Mouse (Mus musculus): ENCODE results near the gene Ephb1. TPM values are rescaled to one million over a fixed set of nuclear protein-coding genes. Genes with fewer than 3 reads are reported as not detected.

Gene Ephb1
- polyA plus RNA-seq, 1 experiment from 2014 or later, result 1.0 TPM

GRCm38 (mm10) chr9:102307656-102308055 is 46.8 kb downstream of the Ephb1 start:
- Histone ChIP-seq H3K4me3 (ENCODE audit: low read depth, low read length) (no peak overlapping the region), H3K9ac (ENCODE audit: low read length) (no peak overlapping the region), H3K27ac (replicated peaks) (no peak overlapping the region), H3K36me3 (ENCODE audit: control insufficient read depth, insufficient read depth, low read length) (no peaks in the 10 kb centered on the region), H3K27me3 (ENCODE audit: control insufficient read depth, insufficient read depth, low read length) (no peaks in the 10 kb centered on the region), H3K4me1 (replicated peaks; ENCODE audit: control insufficient read depth, insufficient read depth) (no peaks in the 10 kb centered on the region), H3K4me2 (replicated peaks; ENCODE audit: low read depth) (no peak overlapping the region), H3K9me3 (ENCODE audit: control insufficient read depth, low read length) (no peaks in the 10 kb centered on the region)
- ATAC-seq (ENCODE audit: low FRiP score, low TSS enrichment), result no peak
- no peak for TF ChIP-seq CTCF (IDR thresholded peaks at IDR 0.05; ENCODE audit: low read depth)
- no peak for TF ChIP-seq EP300 (optimal IDR thresholded peaks at IDR 0.05)
- no peak for DNase-seq (ENCODE audit: low spot score)
- WGBS, result 61% methylated on average over 4 of the region's 4 CpGs

- TF ChIP-seq EP300 (optimal IDR thresholded peaks at IDR 0.05), result no peak
- TF ChIP-seq CTCF (IDR thresholded peaks at IDR 0.05; ENCODE audit: low read depth), result no peak
- no peaks in the 10 kb centered on the region for H3K4me1 ChIP-seq (replicated peaks; ENCODE audit: control insufficient read depth, insufficient read depth)
- H3K27me3 ChIP-seq (ENCODE audit: control insufficient read depth, insufficient read depth, low read length), result no peaks in the 10 kb centered on the region
- no peaks in the 10 kb centered on the region for H3K36me3 ChIP-seq (ENCODE audit: control insufficient read depth, insufficient read depth, low read length)
- DNase-seq (ENCODE audit: low spot score), result no peak
- no peak overlapping the region for H3K27ac ChIP-seq (replicated peaks)
- no peak overlapping the region for H3K4me3 ChIP-seq (ENCODE audit: low read depth, low read length)
- 89% methylated on average over 1 of the region's 1 CpGs for WGBS
- H3K4me2 ChIP-seq (replicated peaks; ENCODE audit: low read depth), result no peak overlapping the region
- H3K9me3 ChIP-seq (ENCODE audit: control insufficient read depth, low read length), result no peaks in the 10 kb centered on the region
- no peak overlapping the region for H3K9ac ChIP-seq (ENCODE audit: low read length)
- ATAC-seq (ENCODE audit: low FRiP score, low TSS enrichment), result no peak; the same call in 1 of the 2 replicates
Measured at GRCm38 (mm10) chr9:102306645-102307415, 47.7 kb downstream of the Ephb1 start.

- Histone ChIP-seq H3K4me1 (replicated peaks; ENCODE audit: control insufficient read depth, insufficient read depth) (no peaks in the 10 kb centered on the region), H3K9me3 (ENCODE audit: control insufficient read depth, low read length) (no peaks in the 10 kb centered on the region), H3K27me3 (ENCODE audit: control insufficient read depth, insufficient read depth, low read length) (no peaks in the 10 kb centered on the region), H3K4me2 (replicated peaks; ENCODE audit: low read depth) (no peak overlapping the region), H3K9ac (ENCODE audit: low read length) (no peak overlapping the region), H3K4me3 (ENCODE audit: low read depth, low read length) (no peak overlapping the region), H3K36me3 (ENCODE audit: control insufficient read depth, insufficient read depth, low read length) (no peaks in the 10 kb centered on the region), H3K27ac (replicated peaks) (no peak overlapping the region)
- no peak for TF ChIP-seq EP300 (optimal IDR thresholded peaks at IDR 0.05)
- DNase-seq (ENCODE audit: low spot score), result no peak
- ATAC-seq (ENCODE audit: low FRiP score, low TSS enrichment), result 0 out of 2 replicates have a peak, but pooled peaks have one; percentile 26
- WGBS, result 78% methylated on average over 7 of the region's 7 CpGs
Measured at GRCm38 (mm10) chr9:102305432-102306100, 48.9 kb downstream of the Ephb1 start.

GRCm38 (mm10) chr9:102304796-102305195 is 49.7 kb downstream of the Ephb1 start:
- Histone ChIP-seq H3K4me2 (replicated peaks; ENCODE audit: low read depth) (no peak overlapping the region), H3K9ac (ENCODE audit: low read length) (no peak overlapping the region), H3K27me3 (ENCODE audit: control insufficient read depth, insufficient read depth, low read length) (no peaks in the 10 kb centered on the region), H3K4me3 (ENCODE audit: low read depth, low read length) (no peak overlapping the region), H3K27ac (replicated peaks) (no peak overlapping the region), H3K36me3 (ENCODE audit: control insufficient read depth, insufficient read depth, low read length) (no peaks in the 10 kb centered on the region), H3K9me3 (ENCODE audit: control insufficient read depth, low read length) (no peaks in the 10 kb centered on the region), H3K4me1 (replicated peaks; ENCODE audit: control insufficient read depth, insufficient read depth) (no peaks in the 10 kb centered on the region)
- no peak for ATAC-seq (ENCODE audit: low FRiP score, low TSS enrichment)
- TF ChIP-seq EP300 (optimal IDR thresholded peaks at IDR 0.05), result no peak
- DNase-seq (ENCODE audit: low spot score), result no peak
- 29% methylated on average over 3 of the region's 3 CpGs for WGBS

- Histone ChIP-seq H3K9ac (ENCODE audit: low read length) (no peak overlapping the region), H3K9me3 (ENCODE audit: control insufficient read depth, low read length) (no peaks in the 10 kb centered on the region), H3K4me3 (ENCODE audit: low read depth, low read length) (no peak overlapping the region), H3K4me1 (replicated peaks; ENCODE audit: control insufficient read depth, insufficient read depth) (no peaks in the 10 kb centered on the region), H3K36me3 (ENCODE audit: control insufficient read depth, insufficient read depth, low read length) (no peaks in the 10 kb centered on the region), H3K27ac (replicated peaks) (no peak overlapping the region), H3K27me3 (ENCODE audit: control insufficient read depth, insufficient read depth, low read length) (no peaks in the 10 kb centered on the region), H3K4me2 (replicated peaks; ENCODE audit: low read depth) (no peak overlapping the region)
- DNase-seq (ENCODE audit: low spot score) (no peak), ATAC-seq (ENCODE audit: low FRiP score, low TSS enrichment) (no peak)
- TF ChIP-seq EP300 (optimal IDR thresholded peaks at IDR 0.05) (no peak), CTCF (IDR thresholded peaks at IDR 0.05; ENCODE audit: low read depth) (no peak)
- 57% methylated on average over 13 of the region's 13 CpGs for WGBS
Measured at GRCm38 (mm10) chr9:102303882-102304281, 50.6 kb downstream of the Ephb1 start.

- H3K36me3 ChIP-seq (ENCODE audit: control insufficient read depth, insufficient read depth, low read length), result no peaks in the 10 kb centered on the region
- WGBS, result 83% methylated on average over 4 of the region's 4 CpGs
- H3K4me3 ChIP-seq (ENCODE audit: low read depth, low read length), result no peak overlapping the region
- DNase-seq (ENCODE audit: low spot score), result no peak
- H3K9ac ChIP-seq (ENCODE audit: low read length), result no peak overlapping the region
- TF ChIP-seq CTCF (IDR thresholded peaks at IDR 0.05; ENCODE audit: low read depth) (no peak), EP300 (optimal IDR thresholded peaks at IDR 0.05) (no peak)
- H3K9me3 ChIP-seq (ENCODE audit: control insufficient read depth, low read length), result no peaks in the 10 kb centered on the region
- no peak overlapping the region for H3K27ac ChIP-seq (replicated peaks)
- ATAC-seq (ENCODE audit: low FRiP score, low TSS enrichment), result no peak
- no peaks in the 10 kb centered on the region for H3K4me1 ChIP-seq (replicated peaks; ENCODE audit: control insufficient read depth, insufficient read depth)
- H3K27me3 ChIP-seq (ENCODE audit: control insufficient read depth, insufficient read depth, low read length), result no peaks in the 10 kb centered on the region
- H3K4me2 ChIP-seq (replicated peaks; ENCODE audit: low read depth), result no peak overlapping the region
Measured at GRCm38 (mm10) chr9:102300985-102301384, 53.5 kb downstream of the Ephb1 start.
